Mouse (Mus musculus) stomach, embryonic 14.5 days (tissue): Measurements from ENCODE around the gene Fam210b. TPM values are rescaled to one million over a fixed set of nuclear protein-coding genes. Genes with fewer than 3 reads are reported as not detected.

Source experiments
- ATAC-seq: fragments of 200-750 bp; cut with Nextera tagmentation; 2 replicates; pipeline ENCODE4 v1.8.0; 2017; ENCODE audit warnings: low read depth, moderate TSS enrichment; ENCODE audit not compliant: insufficient number of reproducible peaks, insufficient read depth, low FRiP score
- H3K27ac ChIP-seq: fragments of 300-500 bp; sonication (generic); 2 replicates; pipeline ENCODE4 v1.5.1; 2014; ENCODE audit warnings: mild to moderate bottlenecking, low read length, moderate library complexity, mixed read lengths
- H3K27me3 ChIP-seq: fragments of 300-500 bp; sonication (generic); 2 replicates; pipeline ENCODE4 v1.6.1; 2014; ENCODE audit warnings: low read length, control low read depth, mixed read lengths; ENCODE audit not compliant: control insufficient read depth, insufficient read depth
- H3K36me3 ChIP-seq: fragments of 300-500 bp; sonication (generic); 2 replicates; pipeline ENCODE4 v1.6.1; 2014; ENCODE audit warnings: mild to moderate bottlenecking, control low read depth, low read length, moderate library complexity, mixed read lengths; ENCODE audit not compliant: control insufficient read depth, insufficient read depth
- H3K4me1 ChIP-seq: fragments of 300-500 bp; sonication (generic); 2 replicates; pipeline ENCODE4 v1.6.1; 2014; ENCODE audit warnings: low read length, control low read depth, mixed read lengths; ENCODE audit not compliant: control insufficient read depth, insufficient read depth
- H3K4me2 ChIP-seq: fragments of 300-500 bp; sonication (generic); replicated peaks from 2 replicates; pipeline ENCODE4 v1.6.1; 2014; ENCODE audit warnings: low read depth, low read length, control low read depth
- H3K4me3 ChIP-seq: fragments of 300-500 bp; sonication (generic); 2 replicates; pipeline ENCODE4 v1.5.1; 2014; ENCODE audit warnings: low read depth, low read length, control low read depth
- H3K9ac ChIP-seq: fragments of 300-500 bp; sonication (generic); replicated peaks from 2 replicates; pipeline ENCODE4 v1.6.1; 2014; ENCODE audit warnings: low read depth, mild to moderate bottlenecking, control low read depth, low read length, moderate library complexity, mixed read lengths
- H3K9me3 ChIP-seq: fragments of 300-500 bp; sonication (generic); 2 replicates; pipeline ENCODE4 v1.6.1; 2016; ENCODE audit warnings: low read depth, low read length, control low read depth; ENCODE audit not compliant: control insufficient read depth
- WGBS: fragments of 180-500 bp; shearing (Covaris S2); extraction: QIAGEN DNeasy Blood & Tissue Kit; methylation state at CpG from one replicate; pipeline ENCODE4 v1.1.7; 2014; 5-methylcytosine and 5-hydroxymethylcytosine counted together
- polyA plus RNA-seq: library from polyadenylated mRNA; unstranded; fragments of >200 nt; fragmentation: Nextera tagmentation; extraction: Ambion mirVana; gene quantifications from 2 replicates; pipeline ENCODE4 v1.2.1, GENCODE M21; 2014

The Fam210b gene
- polyA plus RNA-seq, 1 experiment from 2014 or later, result 11.2 TPM

DNA sequence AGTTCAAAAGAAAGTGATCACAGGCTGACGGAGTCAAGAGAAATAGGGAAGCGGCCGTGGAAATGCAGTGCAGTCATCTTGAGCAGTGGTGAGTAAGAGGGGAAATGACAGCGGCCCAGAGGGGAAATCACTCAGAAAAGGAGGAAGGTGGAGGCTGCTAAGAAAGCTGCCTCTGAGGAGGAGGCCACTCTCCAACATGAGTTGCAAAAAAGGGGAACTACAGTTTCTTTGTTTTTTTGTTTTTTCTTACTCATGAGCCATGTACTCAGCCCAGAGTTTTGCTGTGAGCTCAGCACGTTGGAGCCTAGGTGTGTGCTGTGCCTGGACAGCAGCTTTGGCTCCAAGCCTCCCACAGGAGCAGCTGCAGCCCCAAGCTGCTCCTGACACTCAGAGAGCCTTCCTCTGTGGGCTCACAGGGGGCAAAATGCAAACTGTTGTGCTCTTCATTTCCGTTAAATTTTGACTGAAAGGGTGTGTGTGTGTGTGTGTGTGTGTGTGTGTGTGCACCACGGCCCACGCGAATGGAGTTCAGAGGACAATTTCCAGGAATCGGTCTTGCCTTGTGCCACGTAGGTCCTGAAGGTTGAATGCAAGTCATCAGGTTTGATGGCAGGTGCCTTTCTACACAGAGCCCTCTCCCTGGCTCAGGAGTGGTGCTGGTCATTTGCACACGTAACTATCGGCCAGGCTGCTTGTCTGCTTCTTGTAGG is 55.9 kb downstream of the Fam210b start:
- Histone ChIP-seq H3K36me3 (no peaks in the 10 kb centered on the region), H3K9me3 (no peaks in the 10 kb centered on the region), H3K27me3 (no peaks in the 10 kb centered on the region), H3K4me3 (no peak overlapping the region), H3K9ac (no peak overlapping the region), H3K27ac (no peak overlapping the region), H3K4me1 (no peaks in the 10 kb centered on the region), H3K4me2 (no peak overlapping the region)
- 65% methylated on average over 13 of the region's 13 CpGs for WGBS
- ATAC-seq, result no peak

DNA sequence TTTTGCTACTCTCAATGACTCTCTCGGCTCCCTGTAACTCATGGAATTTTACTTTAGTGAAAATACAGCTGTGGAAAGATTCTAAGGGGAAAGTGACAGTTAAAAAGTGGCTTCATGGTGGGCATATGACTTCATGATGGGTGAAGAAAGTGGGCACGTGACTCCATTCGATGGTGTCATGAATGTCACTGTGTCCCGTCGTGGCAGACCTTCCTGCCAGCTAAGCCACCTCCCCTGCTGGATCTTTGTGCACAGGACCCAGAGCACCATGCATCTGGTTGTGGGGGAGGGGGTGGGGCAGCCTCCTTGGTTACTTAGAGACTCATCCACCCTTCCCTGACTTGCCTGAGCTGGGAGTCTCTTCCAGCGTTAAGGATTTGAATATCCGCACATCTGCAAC is 58.9 kb downstream of the Fam210b start:
- Histone ChIP-seq H3K9me3 (no peaks in the 10 kb centered on the region), H3K4me3 (no peak overlapping the region), H3K36me3 (no peaks in the 10 kb centered on the region), H3K9ac (no peak overlapping the region), H3K27me3 (no peaks in the 10 kb centered on the region), H3K27ac (no peak overlapping the region), H3K4me2 (no peak overlapping the region), H3K4me1 (no peaks in the 10 kb centered on the region)
- 62% methylated on average over 7 of the region's 7 CpGs for WGBS
- ATAC-seq, result no peak

DNA sequence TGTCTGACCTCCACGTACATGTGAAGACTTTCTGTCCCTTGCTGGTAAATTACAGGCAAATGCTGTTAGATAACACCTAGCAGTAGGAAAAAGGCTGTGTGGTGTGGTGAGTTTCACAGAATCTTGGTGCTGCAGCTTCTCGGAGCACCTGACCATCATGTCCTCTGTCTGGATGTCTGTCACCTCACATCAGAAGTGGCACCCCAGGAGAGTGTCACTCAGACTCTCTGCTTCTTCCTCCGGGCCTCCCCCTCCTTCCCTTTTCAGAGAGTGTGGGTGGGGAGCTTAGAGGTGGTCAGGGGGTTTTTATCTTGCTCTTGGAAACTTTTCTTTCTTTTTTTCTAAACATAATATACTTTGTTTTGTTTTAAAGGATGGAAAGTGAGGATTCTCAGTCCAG is 59.6 kb downstream of the Fam210b start:
- 52% methylated on average over 3 of the region's 3 CpGs for WGBS
- no peak overlapping the region for H3K27ac ChIP-seq
- H3K4me2 ChIP-seq, result no peak overlapping the region
- no peaks in the 10 kb centered on the region for H3K9me3 ChIP-seq
- H3K4me1 ChIP-seq, result no peaks in the 10 kb centered on the region
- H3K27me3 ChIP-seq, result no peaks in the 10 kb centered on the region
- H3K36me3 ChIP-seq, result no peaks in the 10 kb centered on the region
- no peak for ATAC-seq
- no peak overlapping the region for H3K9ac ChIP-seq
- H3K4me3 ChIP-seq, result no peak overlapping the region

Other genes starting within 250 kb of the Fam210b start
- not detected in 2 replicates for gene Mc3r, start 97.1 kb upstream of the Fam210b start, polyA plus RNA-seq
- gene Aurka, start 25.0 kb downstream of the Fam210b start, polyA plus RNA-seq, result 104 and 111 TPM in 2 replicates
- 40.0 and 43.2 TPM in 2 replicates for gene Cstf1, start 25.1 kb downstream of the Fam210b start, polyA plus RNA-seq
- 0.13 and 0.32 TPM in 2 replicates for gene Cass4, start 48.2 kb downstream of the Fam210b start, polyA plus RNA-seq
- 74.1 and 74.4 TPM in 2 replicates for gene Rtf2, start 95.0 kb downstream of the Fam210b start, polyA plus RNA-seq
- gene Gcnt7, start 113.0 kb downstream of the Fam210b start, polyA plus RNA-seq, result 1.3 and 1.6 TPM in 2 replicates
- 0.64 TPM in 2 replicates for gene Fam209, start 127.0 kb downstream of the Fam210b start, polyA plus RNA-seq
- 5.6 TPM in 2 replicates for gene Tfap2c, start 204.0 kb downstream of the Fam210b start, polyA plus RNA-seq